Mouse (Mus musculus): ENCODE results near the gene Raet1e.

- TF ChIP-seq MAX (IDR thresholded peaks at IDR 0.05; ENCODE audit: low read length), result no peak
- no peak for TF ChIP-seq IRF4 (IDR thresholded peaks at IDR 0.05; ENCODE audit: low read depth, low read length)
- TF ChIP-seq POLR2A (IDR thresholded peaks at IDR 0.05; ENCODE audit: low read depth, low read length), result no peak
- TF ChIP-seq ZKSCAN1 (IDR thresholded peaks at IDR 0.05; ENCODE audit: borderline replicate concordance, low read depth, low read length), result no peak
- no peak for TF ChIP-seq CTCF (conservative IDR thresholded peaks at IDR 0.05 in 1 of 2, IDR thresholded peaks at IDR 0.05 in 1 of 2; ENCODE audit: low read depth in 2 of 2, low read length in 2 of 2)
- no peak for TF ChIP-seq HCFC1 (IDR thresholded peaks at IDR 0.05; ENCODE audit: low read depth, low read length)
- TF ChIP-seq USF2 (conservative IDR thresholded peaks at IDR 0.05; ENCODE audit: low read depth, low read length), result no peak
- no peak for TF ChIP-seq RCOR1 (conservative IDR thresholded peaks at IDR 0.05; ENCODE audit: low read depth, low read length)
- TF ChIP-seq POLR2AphosphoS2 (IDR thresholded peaks at IDR 0.05; ENCODE audit: low read depth, low read length), result no peak
- no peak for TF ChIP-seq MAZ (IDR thresholded peaks at IDR 0.05; ENCODE audit: low read depth, low read length)
- TF ChIP-seq MXI1 (IDR thresholded peaks at IDR 0.05; ENCODE audit: low read depth, low read length), result no peak
Measured at GRCm38 (mm10) chr10:22149073-22149690, 9.2 kb upstream of the Raet1e start, which contains the start of gene E030030I06Rik.

Measured in CH12.LX (cell line).